Mouse (Mus musculus): Measurements from ENCODE around the gene Fam83g. TPM values are rescaled to one million over a fixed set of nuclear protein-coding genes. Genes with fewer than 3 reads are reported as not detected.

The Fam83g gene
- total RNA-seq, 2 experiments from 2014 or later: 0.28 to 0.33 TPM

DNA sequence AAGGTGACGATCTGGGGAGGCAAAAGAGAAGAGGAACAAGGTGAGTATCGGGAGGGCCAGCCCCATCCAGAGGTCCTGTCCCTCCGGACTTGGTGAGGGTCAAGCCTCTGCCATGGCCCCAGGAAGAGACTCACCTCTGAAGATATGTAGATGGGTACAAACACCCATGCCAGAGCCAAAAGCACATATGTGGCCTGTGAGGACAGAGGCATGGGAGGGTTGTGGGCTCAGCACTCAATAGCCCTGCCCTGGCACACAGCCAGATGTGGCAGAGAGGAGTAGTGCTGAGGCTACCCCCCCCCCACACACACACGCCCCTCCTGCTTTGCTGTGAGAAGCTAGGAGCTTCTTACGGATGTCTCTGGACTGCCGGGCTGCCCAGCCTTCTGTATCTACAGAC lies 31.2 kb downstream of the Fam83g start:
- intact Hi-C loops (cut with DNase I): no loop called here
- H3K4me3 ChIP-seq: no peak overlapping the region
- no peak for TF ChIP-seq CTCF (IDR thresholded peaks at IDR 0.05)
- no peak for DNase-seq
- no peak overlapping the region for H3K27ac ChIP-seq

DNA sequence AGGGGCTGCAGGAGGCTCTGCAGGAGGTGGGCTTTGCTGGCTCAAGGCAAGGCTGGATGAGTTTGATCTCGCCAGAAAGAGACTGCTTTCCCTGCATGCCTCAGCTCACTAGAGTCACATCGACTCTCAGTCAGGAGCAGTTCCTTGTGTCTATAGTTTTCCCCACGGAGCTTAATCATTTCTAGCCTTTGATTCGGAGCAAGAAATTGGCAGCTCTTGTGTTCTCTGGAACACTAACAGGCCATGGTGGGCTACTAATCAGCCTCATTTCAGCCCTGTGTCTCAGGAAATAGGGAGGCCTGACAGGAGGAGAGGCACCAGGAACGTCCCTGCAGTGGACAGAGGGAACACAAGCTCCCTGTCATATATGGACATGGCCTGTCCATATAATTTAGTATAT lies 34.1 kb downstream of the Fam83g start:
- Histone ChIP-seq H3K4me3 (no peak overlapping the region), H3K27ac (no peak overlapping the region)
- DNase-seq: no peak
- intact Hi-C loops (cut with DNase I): no loop called here
- no peak for TF ChIP-seq CTCF (IDR thresholded peaks at IDR 0.05)

DNA sequence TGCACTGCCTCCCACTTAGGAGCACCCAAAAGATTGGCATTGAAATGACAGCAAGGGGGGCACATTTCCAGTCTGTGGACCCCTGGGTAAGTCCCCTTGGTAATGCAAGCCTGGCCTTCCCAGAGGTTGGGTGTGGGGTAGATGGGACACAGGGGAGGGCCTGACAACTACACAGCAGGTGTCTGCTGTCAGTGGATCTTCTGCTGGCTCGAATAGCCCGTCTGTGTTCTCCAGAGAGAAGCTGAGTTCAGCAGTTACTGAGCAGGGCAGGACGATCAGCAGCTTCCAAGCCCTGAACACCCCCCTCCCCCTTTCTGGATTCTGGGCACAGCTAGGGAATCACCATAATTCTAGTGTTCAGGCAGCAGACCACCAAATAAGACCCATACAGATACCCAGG lies 35.5 kb downstream of the Fam83g start:
- Histone ChIP-seq H3K4me3 (no peak overlapping the region), H3K27ac (0 out of 2 replicates have a peak overlapping the region, but pooled peaks have one; percentile 24)
- intact Hi-C loops (cut with DNase I): no loop called here
- TF ChIP-seq CTCF (IDR thresholded peaks at IDR 0.05): no peak
- DNase-seq: peak; percentile 59

DNA sequence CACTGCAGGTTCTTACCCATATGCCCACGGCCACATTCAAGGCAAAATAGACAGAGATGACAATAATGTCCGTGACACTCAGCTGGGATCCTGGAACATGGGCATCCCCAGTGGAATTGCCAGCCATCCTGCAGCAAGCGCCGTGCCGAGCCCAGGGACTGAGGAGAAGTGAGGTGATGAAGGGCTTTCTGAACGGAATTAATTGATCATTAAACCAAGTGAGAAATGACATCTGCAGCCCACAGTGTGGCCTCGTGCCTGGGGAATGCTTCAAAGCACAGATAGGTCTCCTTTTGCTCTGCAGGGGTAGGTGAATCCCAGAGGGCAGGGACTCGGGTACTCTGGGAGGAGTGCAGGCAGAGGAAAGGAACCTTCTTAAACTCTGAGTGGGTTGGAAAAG lies 35.9 kb downstream of the Fam83g start:
- no peak for TF ChIP-seq CTCF (IDR thresholded peaks at IDR 0.05)
- intact Hi-C loops (cut with DNase I): no loop called here
- DNase-seq: no peak
- H3K4me3 ChIP-seq: no peak overlapping the region
- H3K27ac ChIP-seq: 0 out of 2 replicates have a peak overlapping the region, but pooled peaks have one; percentile 24

DNA sequence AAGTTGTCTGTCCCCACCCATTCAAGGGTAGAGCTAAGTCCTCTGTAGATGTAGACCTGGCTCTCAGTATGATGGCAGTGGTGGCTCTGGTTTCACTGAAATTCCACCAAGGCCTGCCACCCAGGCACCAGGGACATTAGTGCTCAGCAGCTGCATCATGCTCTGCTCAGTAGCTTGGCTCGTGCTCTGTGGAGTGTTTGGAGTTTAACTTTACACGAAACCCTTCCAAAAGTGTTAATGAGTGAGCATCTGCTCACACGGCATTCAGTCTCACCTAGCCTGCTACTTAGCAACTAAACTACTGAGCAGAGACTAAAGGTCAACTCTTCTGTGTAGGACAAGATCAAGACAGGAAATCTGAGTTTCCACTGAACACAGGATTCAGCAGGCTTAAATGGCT lies 36.7 kb downstream of the Fam83g start, which contains the start of gene Slc5a10:
Slc5a10 (minus strand) TSS at position 191 of the 400 bp plus-strand sequence.
- no peak for DNase-seq
- no peak within 1 kb of the TSS for H3K4me3 ChIP-seq
- TF ChIP-seq CTCF (IDR thresholded peaks at IDR 0.05): no peak
- intact Hi-C loops (cut with DNase I): no loop called here
- 0 out of 2 replicates have a peak within 1 kb of the TSS, but pooled peaks have one; percentile 24 for H3K27ac ChIP-seq

DNA sequence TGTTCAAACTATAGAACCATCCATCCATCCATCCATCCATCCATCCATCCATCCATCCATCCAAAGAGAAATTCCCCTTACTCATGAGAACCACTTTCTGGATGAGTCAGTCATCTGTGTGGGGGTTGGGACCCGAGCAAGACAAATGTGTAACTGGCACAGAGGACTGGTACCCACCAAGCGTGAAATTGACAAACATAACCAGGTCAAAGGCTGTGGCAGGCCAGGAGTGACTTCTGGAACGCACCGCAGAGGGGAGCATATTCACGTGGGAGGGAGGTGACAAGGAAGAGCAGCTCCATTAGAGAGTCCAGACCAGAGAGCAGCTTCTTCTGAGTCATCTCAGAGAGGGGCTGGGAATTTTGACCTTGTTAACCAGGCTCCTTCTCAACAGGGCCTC lies 38.2 kb downstream of the Fam83g start:
- TF ChIP-seq CTCF (IDR thresholded peaks at IDR 0.05): no peak
- intact Hi-C loops (cut with DNase I): no loop called here
- Histone ChIP-seq H3K27ac (no peak overlapping the region), H3K4me3 (no peak overlapping the region)
- no peak for DNase-seq

DNA sequence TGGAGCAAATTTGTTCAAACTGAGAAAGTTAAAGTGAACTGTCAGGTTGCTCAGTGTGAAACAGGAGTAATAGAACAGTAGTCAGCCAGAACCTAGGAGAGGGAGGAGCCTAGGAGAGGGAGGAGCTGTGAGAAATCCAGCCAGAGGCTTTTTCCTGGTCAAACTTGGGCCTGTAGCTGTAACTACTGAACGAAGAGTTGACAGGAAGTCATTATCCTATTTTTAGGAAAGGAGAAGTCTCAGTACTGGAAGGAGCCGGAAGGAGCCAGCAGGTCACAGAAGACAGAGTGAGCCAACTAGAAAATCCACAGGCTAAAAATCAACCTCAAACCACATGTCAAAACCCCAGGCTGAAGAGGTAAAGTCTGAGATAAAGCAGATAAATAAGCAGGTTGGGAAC lies 44.1 kb downstream of the Fam83g start:
- Histone ChIP-seq H3K27ac (peak overlapping the region; percentile 60), H3K4me3 (no peak overlapping the region)
- intact Hi-C loops (cut with DNase I): no loop called here
- no peak for TF ChIP-seq CTCF (IDR thresholded peaks at IDR 0.05)
- no peak for DNase-seq

DNA sequence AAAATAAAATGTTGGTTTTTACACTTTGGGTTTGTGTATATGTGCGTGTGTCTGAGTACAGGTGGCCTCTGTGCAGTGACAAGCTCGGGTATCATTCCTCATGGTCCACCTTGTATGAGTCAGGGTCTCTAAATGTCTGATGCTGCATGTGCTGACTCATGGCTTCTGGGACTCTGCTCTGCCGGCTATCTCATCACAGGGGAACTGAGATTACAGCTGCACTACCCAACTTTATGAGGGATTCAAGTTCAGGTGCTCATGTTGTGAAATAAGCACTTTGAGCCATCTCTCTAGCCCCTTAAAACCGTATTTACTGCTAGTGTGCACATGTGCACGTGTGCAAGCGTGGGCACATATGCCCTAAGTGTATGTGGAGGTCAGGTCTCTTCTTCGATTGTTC lies 48.8 kb downstream of the Fam83g start:
- H3K27ac ChIP-seq: no peak overlapping the region
- no peak for TF ChIP-seq CTCF (IDR thresholded peaks at IDR 0.05)
- no peak overlapping the region for H3K4me3 ChIP-seq
- no peak for DNase-seq
- intact Hi-C loops (cut with DNase I): no loop called here

DNA sequence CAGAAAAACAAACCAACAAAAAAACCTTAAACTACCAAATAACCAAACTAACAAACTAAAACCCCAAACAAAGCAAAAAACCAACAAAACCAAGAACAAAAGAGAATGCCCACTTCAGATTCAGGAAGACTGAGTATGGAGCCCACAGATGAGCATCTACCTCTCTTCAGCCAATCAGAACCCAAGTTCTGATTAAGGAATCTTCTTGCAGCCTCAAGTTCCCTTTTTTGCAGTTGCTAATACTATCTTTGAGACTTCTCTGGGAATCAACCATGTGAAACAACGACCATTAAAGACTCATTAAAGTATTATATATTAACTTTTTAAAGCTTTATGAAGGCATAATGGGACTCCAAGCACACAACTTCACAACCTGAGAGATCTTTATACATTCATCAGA lies 53.4 kb downstream of the Fam83g start:
- intact Hi-C loops (cut with DNase I): no loop called here
- H3K27ac ChIP-seq: no peak overlapping the region
- H3K4me3 ChIP-seq: no peak overlapping the region
- no peak for DNase-seq
- no peak for TF ChIP-seq CTCF (IDR thresholded peaks at IDR 0.05)

DNA sequence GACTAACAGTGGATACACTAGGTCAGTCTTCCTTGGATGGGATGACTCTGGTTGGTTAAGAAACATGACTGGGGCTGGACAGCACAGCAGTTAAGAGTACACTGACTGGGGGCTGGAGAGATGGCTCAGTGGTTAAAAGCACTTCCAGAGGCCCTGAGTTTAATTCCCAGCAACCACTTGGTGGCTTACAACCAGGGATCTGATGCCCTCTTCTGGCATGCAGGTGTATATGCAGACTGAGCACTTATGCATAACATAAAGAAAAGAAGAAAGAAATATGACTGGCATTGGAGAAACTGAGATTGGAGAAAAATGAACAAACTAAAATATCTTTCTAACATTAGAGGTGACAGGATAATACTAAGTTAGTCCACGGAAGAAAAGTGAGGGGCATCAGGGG lies 56.6 kb downstream of the Fam83g start:
- peak; percentile 9; the same call in 1 of the 2 replicates for TF ChIP-seq CTCF (IDR thresholded peaks at IDR 0.05)
- intact Hi-C loops (cut with DNase I): no loop called here

DNA sequence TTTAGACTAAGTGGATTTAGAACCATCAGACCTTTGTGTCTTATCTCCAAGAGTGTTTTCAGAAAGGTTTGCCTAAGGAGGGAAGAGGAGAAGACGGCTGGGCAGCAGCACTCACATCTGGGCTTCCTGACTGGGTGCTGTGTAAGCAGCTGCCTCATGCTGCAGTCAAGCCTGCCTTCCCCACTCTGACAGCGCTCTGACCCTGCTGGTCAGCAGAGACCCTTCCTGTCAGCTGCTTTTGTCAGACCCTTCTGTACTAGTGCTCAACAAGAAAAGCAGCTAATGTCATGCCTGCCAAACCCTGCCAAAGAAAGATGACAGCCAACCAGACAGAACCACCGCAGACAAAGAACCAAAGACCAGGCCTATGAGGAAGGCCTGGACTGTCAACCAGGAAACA lies 59.9 kb downstream of the Fam83g start:
- no peak for TF ChIP-seq CTCF (IDR thresholded peaks at IDR 0.05)
- Histone ChIP-seq H3K27ac (no peak overlapping the region), H3K4me3 (no peak overlapping the region)
- no peak for DNase-seq
- intact Hi-C loops (cut with DNase I): no loop called here

More for the DNA sequence above, 56.6 kb downstream of the Fam83g start:
- DNase-seq: no peak
- no peak overlapping the region for H3K4me3 ChIP-seq
- no peak overlapping the region for H3K27ac ChIP-seq

DNA sequence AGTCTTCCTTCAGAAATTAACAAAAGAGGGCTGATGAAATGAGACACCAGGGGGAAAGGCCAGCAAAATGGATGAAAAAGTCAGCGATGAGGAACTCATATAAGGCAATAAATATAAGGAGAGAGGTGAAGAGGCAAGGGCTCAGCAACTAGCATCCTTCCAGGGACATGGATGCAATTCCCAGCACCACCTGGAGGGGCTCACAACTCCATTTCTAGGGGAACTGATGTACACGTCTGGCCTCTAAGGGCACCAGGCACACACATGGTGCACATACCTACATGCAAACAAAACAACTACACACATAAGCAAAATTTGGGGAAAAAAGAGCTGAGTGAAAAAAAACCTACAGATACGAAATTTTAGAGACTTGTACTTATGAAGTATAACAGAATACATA lies 60.6 kb downstream of the Fam83g start:
- no peak for TF ChIP-seq CTCF (IDR thresholded peaks at IDR 0.05)
- no peak for DNase-seq
- Histone ChIP-seq H3K4me3 (no peak overlapping the region), H3K27ac (no peak overlapping the region)
- intact Hi-C loops (cut with DNase I): no loop called here

DNA sequence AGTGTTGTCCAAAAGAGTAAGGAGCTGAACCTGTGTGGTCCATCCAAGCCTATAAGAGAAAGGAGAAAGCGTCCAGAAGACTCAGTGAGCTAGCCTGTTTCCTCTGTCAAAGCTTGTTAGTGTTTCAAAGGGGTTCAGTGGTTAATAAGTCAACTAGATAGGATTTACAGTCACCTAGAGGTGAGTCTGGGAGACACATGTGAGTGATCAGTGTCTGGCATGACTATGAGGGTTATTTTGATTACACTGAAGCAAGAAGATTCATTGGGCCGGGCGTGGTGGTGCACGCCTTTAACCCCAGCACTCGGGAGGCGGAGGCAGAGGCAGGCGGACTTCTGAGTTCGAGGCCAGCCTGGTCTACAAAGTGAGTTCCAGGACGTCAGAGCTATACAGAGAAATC lies 61.9 kb downstream of the Fam83g start:
- DNase-seq: no peak
- intact Hi-C loops (cut with DNase I): no loop called here
- no peak overlapping the region for H3K27ac ChIP-seq
- no peak overlapping the region for H3K4me3 ChIP-seq
- no peak for TF ChIP-seq CTCF (IDR thresholded peaks at IDR 0.05)

DNA sequence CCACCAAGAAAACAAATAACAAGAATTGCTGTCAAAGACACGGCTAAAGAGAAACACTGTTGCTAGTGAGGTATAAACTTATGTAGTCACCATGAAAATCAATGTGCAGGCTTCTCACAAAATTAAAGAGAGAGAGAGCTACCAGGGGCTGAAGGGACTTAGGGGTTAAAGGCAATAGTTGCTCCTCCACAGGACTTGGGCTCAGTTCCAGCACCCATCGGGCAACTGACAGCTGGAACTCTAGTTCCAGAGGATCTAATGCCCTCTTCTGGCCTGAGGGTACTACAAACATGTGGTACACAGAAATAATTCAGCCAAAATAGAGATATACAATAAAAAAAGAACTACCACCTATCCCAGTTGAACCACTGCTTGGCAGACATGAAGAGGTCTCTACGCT lies 63.3 kb downstream of the Fam83g start:
- intact Hi-C loops (cut with DNase I): no loop called here
- no peak for TF ChIP-seq CTCF (IDR thresholded peaks at IDR 0.05)
- H3K27ac ChIP-seq: no peak overlapping the region
- no peak overlapping the region for H3K4me3 ChIP-seq
- no peak for DNase-seq

DNA sequence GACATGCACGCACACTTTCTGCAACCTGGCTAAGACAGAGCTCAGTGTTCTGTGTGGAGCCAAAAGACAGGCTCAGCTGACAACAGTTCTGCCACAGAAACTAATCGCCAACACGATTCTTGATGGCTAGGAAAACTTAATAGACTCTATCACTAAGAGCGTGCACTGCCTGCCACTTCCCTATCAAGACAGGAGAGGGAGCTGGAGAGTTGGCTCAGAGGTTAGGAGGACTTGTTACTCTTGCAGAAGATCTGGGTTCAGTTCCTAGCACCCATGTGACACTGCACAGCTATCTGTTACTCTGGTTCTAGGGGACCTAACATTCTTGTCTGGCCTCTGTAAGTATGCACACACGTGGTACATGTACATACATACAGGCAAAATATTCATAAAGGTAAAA lies 67.7 kb downstream of the Fam83g start:
- H3K27ac ChIP-seq: no peak overlapping the region
- DNase-seq: no peak
- intact Hi-C loops (cut with DNase I): no loop called here
- TF ChIP-seq CTCF (IDR thresholded peaks at IDR 0.05): peak; percentile 53
- H3K4me3 ChIP-seq: no peak overlapping the region

Measured in gastrocnemius, adult 2 months (tissue).